Mouse (Mus musculus) lung, postnatal 0 days (tissue): ENCODE results near the gene Slc10a7. TPM values are rescaled to one million over a fixed set of nuclear protein-coding genes. Genes with fewer than 3 reads are reported as not detected.
"Not testable (repeated sequence)": the region's sequence is repeated elsewhere in the genome, so short reads cannot be mapped to it uniquely, and the experiment has no call there.

Experiments used
- ATAC-seq: fragments of 200-750 bp; cut with Nextera tagmentation; 2 replicates; pipeline ENCODE4 v1.8.0; 2017; ENCODE audit warnings: moderate library complexity
- DNase-seq: peaks from one replicate; pipeline ENCODE4 v3.0.0-alpha.2; 2016; ENCODE audit warnings: low spot score
- H3K27ac ChIP-seq: fragments of 300-500 bp; sonication (generic); 2 replicates; pipeline ENCODE4 v1.5.1; 2014; ENCODE audit warnings: antibody characterized with exemption, mild to moderate bottlenecking, low read length, mixed read lengths
- H3K27me3 ChIP-seq: fragments of 300-500 bp; sonication (generic); replicated peaks from 2 replicates; pipeline ENCODE4 v1.6.1; 2014; ENCODE audit warnings: low read length, mixed read lengths; ENCODE audit not compliant: insufficient read depth
- H3K36me3 ChIP-seq: fragments of 300-500 bp; sonication (generic); 2 replicates; pipeline ENCODE4 v1.6.1; 2014; ENCODE audit warnings: low read length, mixed read lengths; ENCODE audit not compliant: insufficient read depth
- H3K4me1 ChIP-seq: fragments of 300-500 bp; sonication (generic); 2 replicates; pipeline ENCODE4 v1.6.1; 2014; ENCODE audit warnings: antibody characterized with exemption, low read depth, low read length, mixed read lengths; ENCODE audit not compliant: insufficient read depth
- H3K4me2 ChIP-seq: fragments of 300-500 bp; sonication (generic); replicated peaks from 2 replicates; pipeline ENCODE4 v1.6.1; 2014; ENCODE audit warnings: low read depth, mild to moderate bottlenecking, low read length, moderate library complexity, mixed read lengths
- H3K4me3 ChIP-seq: fragments of 300-500 bp; sonication (generic); 2 replicates; pipeline ENCODE4 v1.5.1; 2014; ENCODE audit warnings: low read depth, low read length
- H3K9ac ChIP-seq: fragments of 300-500 bp; sonication (generic); replicated peaks from 2 replicates; pipeline ENCODE4 v1.6.1; 2014; ENCODE audit warnings: low read depth, mild to moderate bottlenecking
- H3K9me3 ChIP-seq: fragments of 300-500 bp; sonication (generic); 2 replicates; pipeline ENCODE4 v1.6.1; 2016; ENCODE audit warnings: low read length, mixed read lengths
- CTCF ChIP-seq: IDR thresholded peaks from 2 replicates; pipeline ENCODE4 v1.5.1; 2016; ENCODE audit warnings: antibody characterized with exemption, mild to moderate bottlenecking
- EP300 ChIP-seq: IDR thresholded peaks from 2 replicates; pipeline ENCODE4 v1.6.1; 2016; ENCODE audit warnings: antibody characterized with exemption, mild to moderate bottlenecking, control low read depth
- WGBS: fragments of 180-500 bp; shearing (Covaris S2); extraction: QIAGEN DNeasy Blood & Tissue Kit; methylation state at CpG from one replicate; pipeline ENCODE4 v1.1.7; 2014; 5-methylcytosine and 5-hydroxymethylcytosine counted together
- polyA plus RNA-seq: library from polyadenylated mRNA; unstranded; fragments of >200 nt; fragmentation: Nextera tagmentation; extraction: Ambion mirVana; gene quantifications from 2 replicates; pipeline ENCODE4 v1.2.1, GENCODE M21; 2015

The Slc10a7 gene
- polyA plus RNA-seq, 1 experiment from 2014 or later = 10.9 TPM

DNA sequence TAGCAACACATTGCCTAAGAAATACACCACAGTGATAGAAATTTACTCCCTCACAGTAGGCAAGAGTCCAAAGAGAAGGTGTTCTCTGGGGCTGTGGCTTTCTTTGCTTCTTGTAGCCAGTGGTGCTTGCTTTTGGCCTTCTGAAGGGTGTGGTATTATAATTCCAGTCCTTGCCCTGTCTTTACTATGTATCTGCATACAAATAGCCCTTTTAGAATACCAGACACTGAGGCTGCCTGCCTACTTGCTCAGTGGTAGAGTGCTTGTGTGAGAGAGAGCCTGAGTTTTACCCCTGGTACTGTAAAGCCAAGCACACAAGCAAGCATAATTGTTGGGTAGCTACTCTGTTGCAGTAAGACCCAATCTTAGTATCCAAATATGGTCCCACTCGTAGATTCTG, 5.6 kb downstream of the Slc10a7 start:
- 83% methylated on average over 1 of the region's 1 CpGs for WGBS
- no peak overlapping the region for H3K27ac ChIP-seq
- H3K9me3 ChIP-seq = no peaks in the 10 kb centered on the region
- H3K36me3 ChIP-seq = no peaks in the 10 kb centered on the region
- no peak for TF ChIP-seq CTCF
- no peak for TF ChIP-seq EP300
- H3K4me2 ChIP-seq = no peak overlapping the region
- ATAC-seq (no peak), DNase-seq (no peak)
- H3K4me1 ChIP-seq = 0 out of 2 replicates have a peak, but pooled peaks cover 3% of the 10 kb centered on the region
- H3K9ac ChIP-seq = no peak overlapping the region
- H3K4me3 ChIP-seq = no peak overlapping the region
- H3K27me3 ChIP-seq = no peaks in the 10 kb centered on the region

DNA sequence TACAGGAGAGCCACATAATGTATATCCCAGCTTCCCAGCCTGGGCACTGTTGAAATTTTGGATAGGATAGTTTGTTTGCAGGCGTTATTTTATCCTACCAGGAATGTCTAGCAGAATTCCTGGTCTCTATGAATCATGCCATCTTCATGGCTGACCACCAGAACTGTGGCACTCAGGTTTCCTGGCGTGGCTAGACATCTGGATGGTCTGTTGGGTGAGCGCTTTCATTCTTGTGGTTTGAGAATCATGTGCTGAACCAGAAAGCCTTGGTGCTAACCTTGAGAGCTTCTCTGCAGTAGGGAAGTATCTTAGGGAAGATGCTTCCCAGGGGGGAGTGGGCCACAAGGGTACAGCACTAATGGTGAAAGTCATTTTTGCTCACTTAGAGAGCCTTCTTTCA, 6.0 kb downstream of the Slc10a7 start:
- Histone ChIP-seq H3K4me1 (0 out of 2 replicates have a peak, but pooled peaks cover 2% of the 10 kb centered on the region), H3K4me3 (no peak overlapping the region), H3K36me3 (no peaks in the 10 kb centered on the region), H3K4me2 (no peak overlapping the region), H3K9ac (no peak overlapping the region), H3K27ac (no peak overlapping the region), H3K27me3 (no peaks in the 10 kb centered on the region), H3K9me3 (no peaks in the 10 kb centered on the region)
- DNase-seq = no peak
- 89% methylated on average over 3 of the region's 3 CpGs for WGBS
- no peak for TF ChIP-seq CTCF
- no peak for TF ChIP-seq EP300
- ATAC-seq = no peak

DNA sequence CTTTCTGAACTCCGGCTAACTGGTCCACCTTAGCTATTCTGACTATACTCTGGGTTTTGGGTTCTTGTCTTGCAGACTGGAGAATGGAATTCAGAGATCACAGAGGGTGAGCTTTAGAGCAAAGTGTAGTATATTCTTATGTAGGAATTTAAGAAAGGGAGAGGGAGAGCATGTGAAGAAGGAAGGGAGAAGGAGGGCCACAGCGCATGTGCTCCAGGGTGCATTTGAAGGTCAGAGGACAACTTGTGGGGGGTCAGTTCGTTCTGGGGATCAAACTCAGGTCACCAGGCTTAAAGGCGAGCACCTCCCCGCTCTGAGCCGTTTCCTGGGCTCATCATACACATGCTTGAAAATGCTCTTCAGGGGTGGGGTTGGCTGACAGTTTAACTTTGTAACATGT, 24.8 kb downstream of the Slc10a7 start:
- DNase-seq = no peak
- 79% methylated on average over 6 of the region's 6 CpGs for WGBS

DNA sequence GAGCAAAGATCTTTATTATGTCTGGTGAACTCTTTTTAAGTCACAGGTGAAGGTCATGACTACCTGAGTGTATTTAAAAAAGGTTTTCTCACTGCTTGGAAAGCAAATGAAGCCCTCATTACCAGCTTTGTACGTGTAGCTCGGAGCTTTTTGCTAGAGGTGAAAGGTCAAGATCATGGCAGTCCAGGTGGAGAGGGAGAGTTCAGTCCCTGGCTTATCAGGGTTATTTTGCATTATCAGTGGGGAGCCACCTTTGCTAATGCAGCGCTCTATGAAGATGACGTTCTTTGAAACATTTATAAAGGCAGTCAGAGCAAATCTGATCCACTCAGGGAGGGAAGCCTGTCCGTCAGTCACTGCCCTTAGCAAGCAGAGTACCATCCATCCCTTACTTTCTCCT, 27.6 kb downstream of the Slc10a7 start:
- Histone ChIP-seq H3K4me2 (no peak overlapping the region), H3K27me3 (no peaks in the 10 kb centered on the region), H3K27ac (no peak overlapping the region), H3K9me3 (no peaks in the 10 kb centered on the region), H3K4me1 (no peaks in the 10 kb centered on the region), H3K9ac (no peak overlapping the region), H3K36me3 (0 out of 2 replicates have a peak, but pooled peaks cover 6% of the 10 kb centered on the region), H3K4me3 (no peak overlapping the region)
- no peak for ATAC-seq
- no peak for TF ChIP-seq EP300
- no peak for TF ChIP-seq CTCF
- DNase-seq = no peak
- WGBS = 73% methylated on average over 5 of the region's 5 CpGs

More for the DNA sequence above, 24.8 kb downstream of the Slc10a7 start:
- no peak overlapping the region for H3K4me3 ChIP-seq
- TF ChIP-seq EP300 (no peak), CTCF (no peak)
- H3K36me3 ChIP-seq = 0 out of 2 replicates have a peak, but pooled peaks cover 14% of the 10 kb centered on the region
- no peak for ATAC-seq
- no peak overlapping the region for H3K27ac ChIP-seq
- H3K4me2 ChIP-seq = no peak overlapping the region
- no peaks in the 10 kb centered on the region for H3K4me1 ChIP-seq
- no peak overlapping the region for H3K9ac ChIP-seq
- no peaks in the 10 kb centered on the region for H3K27me3 ChIP-seq
- no peaks in the 10 kb centered on the region for H3K9me3 ChIP-seq

DNA sequence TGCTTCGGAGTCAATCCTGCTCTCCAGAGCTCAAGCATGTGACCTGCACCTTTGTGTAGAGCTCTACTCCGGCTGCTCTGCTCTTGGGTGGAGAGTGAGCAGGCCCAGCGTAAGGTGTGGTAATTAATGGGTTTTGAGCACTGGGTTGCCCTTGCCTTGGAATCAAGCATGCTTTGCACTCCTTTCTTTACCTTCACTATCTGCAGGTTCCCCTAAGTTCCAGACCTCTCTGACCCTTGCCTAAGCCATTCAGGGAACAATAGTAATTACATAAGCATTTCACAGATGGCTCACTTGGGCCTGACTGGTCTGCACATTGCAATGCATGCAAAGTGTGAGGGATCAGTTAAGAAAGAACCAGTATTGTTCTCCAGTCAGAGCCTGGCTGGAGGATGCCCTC, 28.6 kb downstream of the Slc10a7 start:
- TF ChIP-seq EP300 = no peak
- TF ChIP-seq CTCF = no peak
- no peaks in the 10 kb centered on the region for H3K9me3 ChIP-seq
- ATAC-seq (no peak), DNase-seq (no peak)
- WGBS = 81% methylated on average over 3 of the region's 3 CpGs
- H3K9ac ChIP-seq = no peak overlapping the region
- H3K4me1 ChIP-seq = no peaks in the 10 kb centered on the region
- no peak overlapping the region for H3K4me2 ChIP-seq
- H3K4me3 ChIP-seq = no peak overlapping the region
- no peaks in the 10 kb centered on the region for H3K27me3 ChIP-seq
- no peak overlapping the region for H3K27ac ChIP-seq
- H3K36me3 ChIP-seq = 0 out of 2 replicates have a peak, but pooled peaks cover 6% of the 10 kb centered on the region

DNA sequence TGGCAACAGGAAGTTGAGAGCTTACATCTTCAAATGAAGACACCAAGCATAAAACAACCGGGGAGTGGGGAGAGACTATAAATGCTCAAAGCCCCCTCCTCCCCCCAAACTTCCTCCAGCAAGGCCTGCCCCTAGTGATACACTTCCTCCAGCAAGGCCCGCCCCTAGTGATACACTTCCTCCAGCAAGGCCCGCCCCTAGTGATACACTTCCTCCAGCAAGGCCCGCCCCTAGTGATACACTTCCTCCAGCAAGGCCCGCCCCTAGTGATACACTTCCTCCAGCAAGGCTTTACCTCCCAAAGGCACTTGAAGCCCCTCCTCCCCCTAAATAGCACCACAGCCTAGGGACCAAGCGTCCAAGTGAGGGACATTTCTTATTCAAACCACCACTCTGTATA, 33.5 kb downstream of the Slc10a7 start:
- ATAC-seq, H3K4me3 ChIP-seq, H3K4me2 ChIP-seq: not testable (repeated sequence)

DNA sequence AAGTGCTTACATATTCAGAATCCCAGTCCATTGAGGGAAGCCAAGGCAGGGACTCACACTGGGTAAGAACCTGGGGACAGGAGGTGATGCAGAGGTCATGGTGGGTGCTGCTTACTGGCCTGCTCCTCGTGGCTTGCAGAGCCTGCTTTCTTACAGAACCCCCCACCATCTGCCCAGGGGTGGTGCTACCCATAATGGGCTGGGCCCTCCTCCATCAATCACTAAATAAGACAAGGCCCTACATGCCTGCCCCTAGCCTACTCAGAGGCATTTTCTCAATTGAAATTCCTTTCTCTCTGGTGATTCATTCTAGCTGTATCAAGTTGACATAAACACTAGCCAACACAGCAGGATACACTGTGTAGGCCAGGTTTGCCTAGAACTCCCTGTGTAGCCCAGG, 34.5 kb downstream of the Slc10a7 start:
- H3K9me3 ChIP-seq = no peaks in the 10 kb centered on the region
- H3K4me1 ChIP-seq = no peaks in the 10 kb centered on the region
- no peak overlapping the region for H3K4me2 ChIP-seq
- no peaks in the 10 kb centered on the region for H3K27me3 ChIP-seq
- TF ChIP-seq CTCF = no peak
- no peak for TF ChIP-seq EP300
- H3K9ac ChIP-seq = no peak overlapping the region
- no peak for ATAC-seq
- no peak overlapping the region for H3K4me3 ChIP-seq
- H3K36me3 ChIP-seq = no peaks in the 10 kb centered on the region
- H3K27ac ChIP-seq = no peak overlapping the region
- no peak for DNase-seq
- WGBS = 27% methylated on average over 1 of the region's 1 CpGs

More for the DNA sequence above, 33.5 kb downstream of the Slc10a7 start:
- H3K36me3 ChIP-seq, H3K27ac ChIP-seq, H3K27me3 ChIP-seq, H3K9me3 ChIP-seq, H3K4me1 ChIP-seq, DNase-seq, H3K9ac ChIP-seq: not testable (repeated sequence)
- WGBS = 88% methylated on average over 4 of the region's 6 CpGs
